Mouse (Mus musculus) spleen, adult 2 months (tissue): ENCODE measurements around the gene Tcf7l1. TPM values are rescaled to one million over a fixed set of nuclear protein-coding genes. Genes with fewer than 3 reads are reported as not detected.

ENCODE experiments used
- DNase-seq, 2 experiments: peaks; one replicate each; pipeline versions ENCODE4 v3.0.0 to v3.0.0-alpha.2; 2012 to 2021; ENCODE audit warnings: low spot score in 2 of 2, low read depth in 1 of 2
- H3K27ac ChIP-seq: fragments of 200-500 bp; 2 replicates; pipeline ENCODE4 v1.5.1; 2012; ENCODE audit warnings: low read length, inconsistent platforms; ENCODE audit not compliant: insufficient read depth
- H3K27me3 ChIP-seq: fragments of 200-500 bp; 2 replicates; pipeline ENCODE4 v1.6.1; 2012; ENCODE audit warnings: mild to moderate bottlenecking, moderate library complexity, low read length, inconsistent platforms; ENCODE audit not compliant: control insufficient read depth, insufficient read depth
- H3K36me3 ChIP-seq: fragments of 200-500 bp; 2 replicates; pipeline ENCODE4 v1.6.1; 2012; ENCODE audit warnings: mild to moderate bottlenecking, low read length, inconsistent platforms; ENCODE audit not compliant: control insufficient read depth, insufficient read depth
- H3K4me1 ChIP-seq: fragments of 200-500 bp; 2 replicates; pipeline ENCODE4 v1.6.1; 2011; ENCODE audit warnings: inconsistent platforms; ENCODE audit not compliant: control insufficient read depth, insufficient read depth, insufficient read length
- H3K4me3 ChIP-seq: fragments of 200-500 bp; 2 replicates; pipeline ENCODE4 v1.5.1; 2011; ENCODE audit warnings: mild to moderate bottlenecking, inconsistent platforms; ENCODE audit not compliant: insufficient read depth, insufficient read length; ENCODE audit errors: extremely low read depth
- CTCF ChIP-seq: fragments of 200-500 bp; IDR thresholded peaks from 2 replicates; pipeline ENCODE4 v1.5.1; 2011; ENCODE audit warnings: mild to moderate bottlenecking, inconsistent platforms; ENCODE audit not compliant: insufficient read depth, insufficient read length, insufficient replicate concordance; ENCODE audit errors: extremely low read depth
- POLR2A ChIP-seq: fragments of 200-500 bp; IDR thresholded peaks from 2 replicates; pipeline ENCODE4 v1.6.1; 2011; ENCODE audit warnings: low read depth, low read length, inconsistent platforms
- WGBS: fragments of 180-500 bp; shearing (Covaris S2); methylation state at CpG from one replicate; pipeline ENCODE4 v1.1.7; 2018; 5-methylcytosine and 5-hydroxymethylcytosine counted together
- polyA plus RNA-seq: library from polyadenylated mRNA; depleted of rRNA; stranded (reverse); fragments of >200 nt; gene quantifications from 2 replicates; pipeline ENCODE4 v1.2.3, GENCODE M21; 2012

Tcf7l1 gene
- polyA plus RNA-seq, 1 experiment, result 10.5 TPM

- no peak for DNase-seq
- H3K4me1 ChIP-seq, result no peaks in the 10 kb centered on the region; the same call in 1 of the 2 replicates
- 74% methylated on average over 11 of the region's 11 CpGs for WGBS
- H3K4me3 ChIP-seq, result no peak overlapping the region
- no peaks in the 10 kb centered on the region for H3K36me3 ChIP-seq
- TF ChIP-seq CTCF, result no peak
- no peak for TF ChIP-seq POLR2A
- H3K27ac ChIP-seq, result no peak overlapping the region
- H3K27me3 ChIP-seq, result no peaks in the 10 kb centered on the region
These were observed 52.2 kb downstream of the Tcf7l1 start for GRCm38 (mm10) chr6:72736872-72737271.

- Histone ChIP-seq H3K4me3 (peak overlapping the region; percentile 16; the same call in 1 of the 2 replicates), H3K4me1 (no peaks in the 10 kb centered on the region; the same call in 1 of the 2 replicates), H3K36me3 (no peaks in the 10 kb centered on the region), H3K27ac (no peak overlapping the region), H3K27me3 (no peaks in the 10 kb centered on the region)
- TF ChIP-seq POLR2A (no peak), CTCF (no peak)
- WGBS, result 8% methylated on average over 12 of the region's 12 CpGs
- peak in 1 of 2 experiments; percentile 14 for DNase-seq
These were observed 53.8 kb downstream of the Tcf7l1 start for GRCm38 (mm10) chr6:72735206-72735605.

- no peaks in the 10 kb centered on the region; the same call in 1 of the 2 replicates for H3K4me1 ChIP-seq
- no peaks in the 10 kb centered on the region for H3K27me3 ChIP-seq
- TF ChIP-seq CTCF (no peak), POLR2A (no peak)
- DNase-seq, result no peak
- H3K36me3 ChIP-seq, result no peaks in the 10 kb centered on the region
- no peak overlapping the region for H3K27ac ChIP-seq
- H3K4me3 ChIP-seq, result no peak overlapping the region
- 89% methylated on average over 3 of the region's 3 CpGs for WGBS
These were observed 55.7 kb downstream of the Tcf7l1 start for GRCm38 (mm10) chr6:72733375-72733774.

- Histone ChIP-seq H3K36me3 (no peaks in the 10 kb centered on the region), H3K4me1 (no peaks in the 10 kb centered on the region; the same call in 1 of the 2 replicates), H3K4me3 (no peak overlapping the region), H3K27ac (no peak overlapping the region), H3K27me3 (no peaks in the 10 kb centered on the region)
- TF ChIP-seq CTCF (no peak), POLR2A (no peak)
- DNase-seq, result no peak
- WGBS, result 84% methylated on average over 4 of the region's 4 CpGs
These were observed 56.9 kb downstream of the Tcf7l1 start for GRCm38 (mm10) chr6:72732109-72732508.

GRCm38 (mm10) chr6:72730560-72730849 lies 58.5 kb downstream of the Tcf7l1 start:
- Histone ChIP-seq H3K36me3 (no peaks in the 10 kb centered on the region), H3K4me1 (no peaks in the 10 kb centered on the region; the same call in 1 of the 2 replicates), H3K4me3 (no peak overlapping the region), H3K27me3 (no peaks in the 10 kb centered on the region), H3K27ac (no peak overlapping the region)
- no peak for DNase-seq
- WGBS, result 88% methylated on average over 8 of the region's 8 CpGs
- no peak for TF ChIP-seq CTCF
- no peak for TF ChIP-seq POLR2A

GRCm38 (mm10) chr6:72729831-72730559 lies 59.1 kb downstream of the Tcf7l1 start:
- no peak for TF ChIP-seq CTCF
- TF ChIP-seq POLR2A, result no peak
- DNase-seq, result no peak
- 89% methylated on average over 14 of the region's 14 CpGs for WGBS
- H3K27me3 ChIP-seq, result no peaks in the 10 kb centered on the region
- no peaks in the 10 kb centered on the region for H3K36me3 ChIP-seq
- H3K4me1 ChIP-seq, result no peaks in the 10 kb centered on the region
- H3K4me3 ChIP-seq, result no peak overlapping the region
- no peak overlapping the region for H3K27ac ChIP-seq

GRCm38 (mm10) chr6:72727826-72728225 lies 61.2 kb downstream of the Tcf7l1 start:
- no peak overlapping the region for H3K4me3 ChIP-seq
- H3K27ac ChIP-seq, result no peak overlapping the region
- H3K4me1 ChIP-seq, result no peaks in the 10 kb centered on the region
- DNase-seq, result no peak
- no peaks in the 10 kb centered on the region for H3K27me3 ChIP-seq
- H3K36me3 ChIP-seq, result no peaks in the 10 kb centered on the region
- no peak for TF ChIP-seq POLR2A
- no peak for TF ChIP-seq CTCF
- 78% methylated on average over 6 of the region's 6 CpGs for WGBS
